Mouse (Mus musculus) MEL-GATA-1-ER (cell line): ENCODE measurements at regions not wholly inside any gene's neighbourhood (a gene's known extent, or its start where the extent isn't known, plus 50 kb on each side); places are given as distances from the start of the nearest gene placed in this dataset.

Experiments used
- DNase-seq: peaks from one replicate; pipeline ENCODE4 v3.0.0-alpha.2; 2012; ENCODE audit warnings: low read depth; ENCODE audit errors: extremely low read depth

DNA sequence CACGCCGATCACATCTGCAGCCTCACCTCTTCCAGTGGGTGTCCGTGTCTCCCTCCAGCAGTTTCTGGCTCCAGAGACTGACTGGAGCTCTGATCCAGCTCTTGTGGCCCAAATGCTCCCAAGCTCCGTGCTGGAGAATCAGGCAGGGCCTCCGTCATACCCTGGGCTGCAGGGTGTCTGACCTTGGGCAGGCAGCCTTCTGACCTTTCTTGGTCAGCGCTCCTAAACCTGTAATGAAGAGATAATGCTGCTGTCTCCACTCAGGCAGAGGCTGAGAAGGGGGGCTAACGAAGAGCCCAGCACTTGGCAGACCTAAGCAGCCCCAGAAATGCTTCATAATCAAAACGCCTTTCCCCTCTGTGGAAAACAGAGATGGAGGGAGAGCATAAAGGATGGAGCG is 89.9 kb upstream of the Mef2a start:
- no peak for DNase-seq

DNA sequence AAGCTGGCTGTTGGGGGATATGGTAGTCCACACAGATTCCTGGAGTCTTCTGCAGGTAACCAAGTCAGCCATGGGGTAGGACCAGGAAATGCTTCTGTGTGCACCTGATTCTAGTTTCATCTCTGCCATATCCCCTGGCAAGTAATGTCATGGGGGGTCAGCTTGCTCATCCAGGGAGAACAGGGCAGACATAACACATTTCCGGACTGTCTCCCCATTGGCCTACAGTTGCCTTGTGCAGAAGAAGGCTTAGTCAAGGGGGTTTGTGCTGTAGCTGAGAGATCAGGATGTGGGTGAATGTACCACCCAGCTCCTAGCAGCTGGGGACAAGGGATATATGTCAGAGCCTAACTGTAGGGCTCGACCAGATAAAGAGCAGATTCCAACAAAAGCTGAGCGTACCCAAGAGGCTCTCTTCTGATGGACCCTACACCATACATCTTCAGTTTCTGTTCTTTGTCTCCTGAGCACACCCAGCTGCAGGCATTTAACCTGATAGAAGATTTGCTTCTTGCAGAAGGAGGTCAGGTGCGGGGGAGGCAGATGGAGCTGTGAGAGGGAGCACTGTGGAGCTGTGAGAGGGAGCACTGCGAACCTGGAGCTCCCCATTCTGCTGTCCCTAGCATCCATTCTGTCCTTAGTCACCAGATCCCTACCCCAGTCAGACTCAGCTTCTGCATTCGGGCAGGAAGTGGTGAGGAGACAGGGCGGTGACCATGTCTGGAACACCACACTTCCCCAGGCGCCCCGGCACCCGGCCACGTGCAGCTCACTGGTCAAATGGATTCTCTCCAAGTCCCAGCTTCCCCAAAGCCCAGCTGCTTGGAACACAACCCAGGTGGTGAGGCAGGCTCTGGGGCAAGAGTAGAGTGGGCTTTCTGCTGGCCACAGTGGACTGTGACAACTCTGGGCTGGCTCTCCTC is 88.9 kb upstream of the Mef2a start:
- peak; percentile 56 for DNase-seq

DNA sequence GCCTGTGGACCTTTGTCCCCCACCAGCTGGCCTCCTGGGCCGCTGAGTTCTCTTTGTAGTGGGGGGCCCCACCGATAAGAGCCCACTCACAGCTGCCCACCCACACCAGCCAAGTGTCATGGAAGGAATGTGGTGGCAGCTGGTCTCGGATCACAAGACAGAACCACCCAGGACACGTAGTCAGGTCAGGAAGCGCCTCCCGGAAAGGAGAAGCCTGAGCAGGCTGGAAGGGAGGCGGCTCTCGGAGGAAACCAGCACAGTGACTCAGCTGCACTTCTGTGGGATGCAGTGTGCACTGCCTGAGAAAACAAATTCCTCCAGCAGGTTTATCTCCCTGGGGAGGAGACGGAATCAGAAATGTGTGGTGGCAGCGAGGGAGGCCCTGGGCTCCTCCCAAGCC is 87.2 kb upstream of the Mef2a start:
- peak; percentile 43 for DNase-seq

DNA sequence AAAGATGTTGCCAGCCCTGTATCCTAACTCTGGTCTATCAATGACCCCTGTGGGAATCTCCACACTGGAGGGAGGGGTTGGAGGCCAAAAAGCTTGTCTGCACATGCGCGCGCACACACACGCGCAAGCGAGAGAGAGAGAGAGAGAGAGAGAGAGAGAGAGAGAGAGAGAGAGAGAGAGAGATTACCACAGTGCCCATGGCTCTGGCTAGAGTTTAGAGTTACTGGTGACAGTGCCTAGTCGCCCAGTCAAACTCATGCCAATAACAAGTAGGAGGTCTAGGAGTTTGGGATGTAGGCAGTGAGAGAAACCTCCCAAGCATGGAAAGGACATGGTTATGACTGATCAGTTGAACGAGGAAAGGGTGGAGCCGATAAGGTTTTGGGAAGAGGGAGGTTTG is 86.6 kb upstream of the Mef2a start:
- DNase-seq: peak; percentile 39

DNA sequence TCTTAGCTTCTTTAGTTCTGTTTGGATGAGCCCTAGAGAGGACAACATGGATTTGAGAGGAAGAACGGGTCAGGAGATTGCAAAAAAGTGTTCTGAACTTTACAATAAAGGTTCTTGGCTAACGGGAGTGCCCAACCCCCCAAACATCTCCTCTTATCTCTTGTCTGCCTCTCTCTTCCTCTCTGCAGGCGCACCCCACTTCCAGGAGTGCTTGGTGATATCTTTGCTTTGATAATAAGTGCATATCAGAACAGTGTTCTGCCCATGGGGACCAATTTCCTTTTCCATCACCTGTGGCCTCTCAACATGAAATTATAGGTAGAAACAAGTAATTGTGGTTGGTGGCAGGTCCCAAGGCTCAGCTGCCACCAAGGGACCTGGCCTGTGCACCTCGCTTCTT is 86.0 kb upstream of the Mef2a start:
- peak; percentile 22 for DNase-seq

DNA sequence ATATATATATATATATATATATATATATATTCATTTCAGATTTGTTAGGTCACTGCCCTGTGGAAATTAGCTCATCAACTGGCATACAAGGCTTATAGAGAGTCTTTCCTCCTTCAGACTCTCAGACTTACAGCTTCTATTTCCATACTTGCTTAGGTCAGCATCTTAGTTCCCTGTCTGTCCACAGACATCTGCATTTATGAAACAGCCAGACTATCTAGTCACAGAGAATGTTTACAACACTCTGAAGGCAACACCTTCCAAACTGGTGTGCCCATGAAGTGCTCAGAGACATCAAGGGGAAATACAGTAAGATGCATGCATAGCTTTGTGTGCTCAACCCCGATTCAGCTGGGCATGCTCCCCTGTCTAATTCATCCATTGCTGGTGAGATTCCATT is 85.2 kb upstream of the Mef2a start:
- no peak for DNase-seq

DNA sequence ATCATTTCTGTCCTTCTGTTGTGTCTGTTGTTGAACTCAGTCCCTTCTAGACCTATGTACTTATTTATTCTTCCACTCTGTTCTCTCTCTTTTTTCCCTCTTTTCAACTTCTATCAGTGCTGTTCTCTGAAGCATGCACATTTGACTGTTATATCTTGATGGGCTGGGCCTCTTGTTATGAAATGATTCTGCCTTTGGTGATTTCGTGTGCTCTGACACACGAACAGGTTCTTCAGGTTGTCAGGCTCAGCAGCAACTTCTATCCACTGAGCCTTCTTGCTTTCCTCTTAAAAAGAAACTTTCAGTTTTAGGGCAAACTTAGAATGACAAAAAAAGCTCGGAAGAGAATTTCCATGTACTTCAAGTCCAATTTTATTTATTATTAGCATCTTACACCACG is 83.4 kb upstream of the Mef2a start:
- DNase-seq: no peak

DNA sequence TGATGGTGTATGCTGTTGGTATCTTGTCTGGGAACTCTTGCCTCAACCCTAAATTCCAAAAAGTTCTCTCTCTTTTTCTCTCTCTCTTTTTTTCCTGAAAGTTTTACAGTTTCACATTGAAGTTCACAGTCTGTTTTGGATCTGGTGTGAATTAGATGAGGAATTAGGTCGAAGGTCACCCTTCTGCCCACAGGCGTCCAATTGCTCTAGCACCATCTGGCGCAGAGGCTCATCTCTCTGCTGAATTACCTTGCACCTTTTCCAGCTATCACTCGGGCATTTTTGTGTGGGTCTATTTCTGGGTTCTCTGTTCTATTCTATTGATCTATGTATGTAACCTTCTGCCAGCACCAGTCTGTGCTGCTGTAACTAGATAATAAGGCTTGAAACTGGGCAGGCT is 81.8 kb upstream of the Mef2a start:
- DNase-seq: no peak

DNA sequence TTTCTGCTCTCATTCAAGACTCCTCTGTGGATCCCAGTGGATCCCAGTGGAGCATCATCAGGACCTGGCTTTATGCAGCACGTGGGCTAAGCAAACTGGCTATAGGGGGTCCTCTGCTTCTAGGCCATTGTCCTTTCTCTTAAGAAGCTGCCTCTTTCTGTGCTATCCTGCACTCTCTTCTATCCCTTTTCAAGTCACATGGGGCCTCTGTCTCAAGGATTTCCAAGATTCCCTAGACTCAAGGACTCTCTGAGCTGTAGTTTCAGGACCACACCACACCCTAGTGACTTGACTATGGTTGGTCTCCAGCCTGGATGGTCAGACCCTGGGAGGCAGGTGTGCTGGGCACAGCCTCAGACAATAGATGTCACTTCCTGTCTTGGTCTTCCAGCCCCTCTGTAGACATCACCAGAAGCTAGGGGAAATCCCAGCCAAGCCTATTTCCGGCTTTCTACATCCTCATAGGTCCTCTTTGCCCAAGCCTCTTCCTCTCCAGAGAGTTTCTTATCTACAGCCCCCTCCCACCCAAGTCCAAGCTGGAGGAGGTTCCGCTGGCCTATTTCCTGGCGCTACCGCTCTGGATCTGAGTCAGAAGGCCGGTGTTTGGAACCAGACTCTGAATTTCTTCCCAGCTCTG is 78.6 kb upstream of the Mef2a start:
- no peak for DNase-seq

DNA sequence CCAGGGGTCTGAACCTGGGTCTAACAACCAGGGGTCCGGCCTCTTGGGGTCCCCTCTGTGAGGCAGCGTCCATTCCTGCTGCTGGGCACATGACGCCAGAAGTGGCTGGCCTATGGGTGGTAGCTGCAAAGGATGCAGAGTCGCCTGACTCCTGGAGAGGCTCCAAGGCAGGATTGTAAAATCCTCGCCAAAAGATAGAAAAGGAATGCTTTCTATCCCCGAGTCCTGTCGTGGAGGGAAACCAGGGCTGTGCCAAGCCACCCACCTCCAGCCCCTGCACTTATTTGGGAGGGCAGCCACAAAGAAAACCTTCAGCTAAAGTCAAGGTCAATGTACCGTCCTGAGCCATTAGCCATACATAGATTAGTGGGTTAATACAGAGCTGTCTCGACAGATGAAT is 73.9 kb upstream of the Mef2a start:
- DNase-seq: no peak

DNA sequence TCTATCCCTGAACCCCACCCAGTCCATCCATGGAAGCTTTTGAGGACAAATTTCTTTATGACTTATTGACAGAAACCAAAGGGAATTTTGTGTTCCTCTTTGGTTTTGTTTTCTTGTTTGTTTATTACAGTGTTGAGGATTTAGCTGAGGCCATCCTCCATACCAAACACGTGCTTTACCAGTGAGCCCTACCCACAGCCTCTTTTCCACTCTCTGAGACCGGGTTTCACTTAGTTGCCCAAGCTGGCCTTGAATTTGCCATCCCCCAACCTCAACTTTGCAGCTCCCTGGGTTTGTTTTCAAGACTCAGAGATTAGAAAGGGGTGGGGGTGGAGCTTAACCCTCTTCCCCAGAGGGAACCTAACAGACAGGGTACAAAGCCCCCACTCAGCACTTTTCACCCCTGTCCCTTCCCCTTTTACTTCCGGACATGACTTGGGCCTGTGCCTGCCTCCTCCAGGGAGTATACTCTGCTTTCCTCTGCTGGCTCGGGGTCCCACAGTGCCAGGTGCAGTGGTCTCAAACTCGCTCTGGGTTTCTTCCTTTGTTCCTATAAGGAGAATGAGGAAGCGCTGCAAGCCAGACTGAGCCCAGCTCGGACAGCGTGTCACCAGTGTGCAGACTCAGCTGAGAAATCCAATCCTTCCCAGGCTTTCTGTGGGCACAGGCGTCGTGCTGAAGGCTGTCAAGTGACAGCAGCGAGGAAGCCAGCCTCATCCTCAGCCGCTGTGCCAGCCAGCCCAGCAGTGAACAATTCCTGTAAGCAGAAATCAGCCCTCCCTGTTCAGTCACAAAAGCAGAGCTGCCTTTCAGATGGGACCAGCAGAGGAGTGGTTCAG is 72.8 kb upstream of the Mef2a start:
- peak; percentile 44 for DNase-seq

DNA sequence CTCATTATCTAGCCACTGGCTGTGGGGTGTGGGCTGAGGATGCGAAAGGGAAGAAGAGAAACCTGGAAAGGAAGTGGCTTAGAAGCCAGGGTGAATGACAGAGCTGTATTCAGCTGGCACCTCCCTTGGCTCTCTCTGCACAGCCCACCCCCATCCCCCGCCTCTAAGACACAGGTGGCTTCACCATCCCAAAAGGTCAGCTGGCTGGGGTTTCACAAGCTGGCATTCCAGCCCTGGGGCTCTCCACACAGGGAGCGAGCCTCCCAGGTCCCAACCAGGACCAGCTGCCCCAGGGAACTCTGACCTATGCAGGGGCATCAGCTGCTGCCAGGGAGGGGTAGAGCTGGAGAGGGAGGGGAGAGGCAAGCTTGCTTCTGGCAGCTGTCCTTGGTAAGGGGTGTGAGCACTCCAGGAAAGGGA is 71.9 kb upstream of the Mef2a start:
- no peak for DNase-seq

DNA sequence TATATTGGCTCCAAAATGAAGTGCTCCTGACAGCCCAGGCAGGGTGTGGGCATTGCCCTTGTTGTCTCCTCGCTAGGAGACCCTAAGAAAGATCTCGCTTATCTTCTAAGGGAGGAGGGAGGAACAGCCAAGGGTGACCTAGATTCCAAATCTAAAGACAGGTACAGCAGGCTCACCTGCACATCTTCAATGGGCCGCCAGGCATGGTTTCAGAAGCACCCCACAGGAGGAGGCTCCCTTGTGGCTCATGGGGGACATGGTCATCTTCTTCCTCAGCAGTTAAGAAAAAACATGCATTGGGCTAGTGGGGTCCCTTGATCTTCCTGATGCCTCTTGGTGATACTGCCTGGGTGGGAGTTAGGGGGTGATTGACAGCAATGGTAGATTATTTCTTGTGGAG is 71.0 kb upstream of the Mef2a start:
- no peak for DNase-seq

DNA sequence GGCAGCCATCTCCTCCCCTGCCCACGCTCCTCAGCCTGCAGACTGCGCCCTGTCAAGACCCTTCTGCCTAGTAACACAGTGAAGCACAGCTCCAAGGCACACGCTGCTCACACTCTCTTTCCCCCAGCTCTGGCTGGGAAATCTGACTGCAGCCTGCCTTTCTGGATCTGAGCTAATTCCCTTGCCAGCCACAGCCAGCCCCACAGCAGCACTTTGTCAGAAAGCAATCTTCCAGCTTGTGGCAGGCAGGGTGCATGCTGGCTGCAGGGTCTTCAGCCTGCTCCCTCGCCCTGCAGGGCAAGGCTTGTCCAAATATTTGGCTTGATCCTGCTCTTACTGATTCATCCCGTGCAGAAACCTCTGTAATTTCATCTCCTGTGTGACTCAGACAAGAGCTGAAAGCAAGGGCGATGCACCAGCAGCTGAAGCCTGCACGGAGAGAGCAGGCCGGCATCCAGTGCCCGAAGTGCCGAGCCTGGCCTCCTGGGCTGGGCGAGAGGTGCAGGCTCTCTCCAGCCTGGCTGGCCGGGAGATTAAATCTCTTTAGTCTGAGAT is 70.4 kb upstream of the Mef2a start:
- DNase-seq: no peak

DNA sequence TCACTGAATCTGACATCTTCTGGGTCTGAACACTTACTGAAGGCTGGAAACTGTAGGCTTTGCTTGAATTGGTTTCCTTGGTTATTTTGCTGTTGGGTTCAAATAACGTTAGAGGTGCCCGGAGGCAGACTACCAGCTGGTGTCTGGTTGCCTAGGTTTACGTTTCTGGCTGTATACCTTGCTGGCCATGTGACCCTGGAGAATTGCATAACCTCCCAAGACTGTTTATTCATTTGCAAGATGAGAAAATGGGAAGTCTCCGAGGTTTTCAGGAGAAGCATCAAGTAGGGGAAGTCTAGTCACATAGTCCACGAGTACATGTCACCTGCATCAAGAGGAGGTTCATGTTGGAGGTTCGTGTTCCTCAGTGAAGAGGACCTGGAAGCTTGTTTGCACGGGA is 69.6 kb upstream of the Mef2a start:
- DNase-seq: no peak

DNA sequence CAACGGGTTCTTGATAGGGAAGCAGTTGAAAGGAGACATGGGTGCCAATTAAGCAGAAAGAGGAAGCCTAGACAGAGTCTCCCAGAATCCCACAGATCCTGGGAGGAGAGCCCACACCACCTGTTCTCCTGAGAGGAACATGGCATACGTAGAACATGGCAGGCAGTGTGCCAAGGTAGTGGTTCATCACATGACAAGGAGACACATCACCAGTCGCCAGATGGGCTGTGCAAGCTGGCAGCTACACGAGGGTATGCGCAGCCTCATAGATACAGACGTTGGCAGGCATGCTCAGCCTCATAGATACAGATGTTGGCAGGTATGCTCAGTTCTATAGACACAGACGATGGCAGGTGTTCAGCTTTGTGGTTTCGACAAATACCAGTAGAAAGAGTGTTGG is 68.1 kb upstream of the Mef2a start:
- DNase-seq: no peak

DNA sequence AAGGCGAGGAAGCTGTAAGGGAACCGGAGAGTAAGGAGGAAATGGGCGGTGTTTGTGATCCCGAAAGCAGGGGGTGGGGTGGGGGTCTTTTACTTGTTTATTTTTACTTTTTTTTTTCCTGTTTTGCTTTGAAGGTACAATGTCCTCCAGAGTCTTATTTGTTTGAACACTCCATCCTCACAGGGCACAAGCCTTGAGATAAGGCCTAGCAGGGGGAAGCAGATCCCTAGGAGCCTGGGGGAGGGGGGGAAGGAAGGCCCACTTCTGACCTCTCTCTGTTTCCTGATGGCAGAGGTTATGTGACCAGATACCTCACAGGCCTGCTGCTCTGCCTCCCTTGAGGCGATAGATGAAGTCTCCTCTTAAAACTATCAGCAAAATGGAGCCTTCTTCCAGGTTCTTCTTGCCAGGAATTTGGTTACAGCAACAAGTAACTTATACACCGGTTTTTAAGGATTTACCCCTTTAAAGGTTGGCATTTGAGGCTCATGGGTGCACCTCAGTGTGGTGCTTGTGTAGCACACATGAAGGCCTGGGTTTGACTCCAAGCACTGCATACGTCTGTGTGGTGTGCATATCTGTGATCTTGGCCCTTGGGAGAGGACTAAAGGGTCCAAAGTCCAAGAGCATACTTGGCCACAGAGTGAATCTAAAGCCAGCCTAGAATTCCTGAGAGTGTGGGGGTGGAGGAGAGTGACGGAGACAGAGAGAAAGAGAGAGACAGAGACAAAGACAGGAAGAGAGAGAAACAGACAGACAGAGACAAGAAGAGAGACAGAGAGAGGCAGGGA is 64.8 kb upstream of the Mef2a start:
- DNase-seq: no peak

DNA sequence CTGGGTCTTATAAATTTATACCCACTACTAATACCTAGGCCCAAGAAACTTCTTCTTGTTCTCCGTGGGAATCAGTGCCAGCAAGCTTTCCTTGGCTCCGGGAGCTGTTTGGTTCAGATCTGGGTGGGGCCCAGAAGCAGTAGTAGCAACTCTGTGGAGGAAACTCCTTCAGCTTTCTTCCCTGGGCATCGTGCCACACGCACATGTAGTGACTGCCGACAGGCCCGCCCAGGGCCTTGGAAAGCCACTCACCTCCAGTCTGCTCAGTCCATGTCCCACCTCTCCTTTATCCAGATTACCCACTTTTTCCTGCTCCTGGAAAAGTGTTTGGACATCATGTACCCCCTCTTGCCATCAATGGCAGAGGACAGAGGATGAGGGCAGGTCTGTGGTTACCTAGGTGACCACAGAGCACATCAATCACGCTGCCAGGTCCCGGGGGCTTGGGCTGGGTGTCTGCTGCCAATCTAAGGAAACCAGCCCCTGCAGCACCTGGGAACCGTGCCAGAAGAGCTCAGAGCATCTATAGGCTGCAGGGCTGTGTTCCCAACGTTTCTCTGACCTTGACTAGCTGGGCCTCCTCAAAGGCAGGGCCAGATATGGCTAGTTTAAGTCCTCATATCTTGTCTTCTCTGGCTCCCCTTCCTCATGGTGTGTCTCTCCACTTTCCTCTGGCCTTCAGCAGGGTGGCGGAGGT is 63.1 kb upstream of the Mef2a start:
- DNase-seq: no peak

DNA sequence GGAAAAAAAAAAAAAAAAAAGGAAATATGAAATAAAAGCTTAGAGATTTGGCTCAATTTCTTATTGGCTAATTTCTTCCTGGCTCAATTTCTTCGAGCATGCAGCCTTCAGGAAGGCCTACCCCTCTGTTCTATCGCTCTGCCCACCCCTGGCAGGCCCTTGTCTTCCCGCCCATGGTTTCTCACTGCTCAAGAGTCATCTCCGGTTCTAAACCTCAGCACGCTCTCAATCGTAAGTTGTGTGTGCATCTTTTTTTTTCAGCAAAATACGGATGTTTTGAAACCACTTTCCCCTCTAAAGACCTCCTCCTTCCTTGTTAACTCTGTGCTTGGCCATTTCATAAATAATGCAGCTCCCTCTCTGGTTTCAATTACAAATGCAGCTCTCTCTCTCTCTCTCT is 58.3 kb upstream of the Mef2a start:
- no peak for DNase-seq

DNA sequence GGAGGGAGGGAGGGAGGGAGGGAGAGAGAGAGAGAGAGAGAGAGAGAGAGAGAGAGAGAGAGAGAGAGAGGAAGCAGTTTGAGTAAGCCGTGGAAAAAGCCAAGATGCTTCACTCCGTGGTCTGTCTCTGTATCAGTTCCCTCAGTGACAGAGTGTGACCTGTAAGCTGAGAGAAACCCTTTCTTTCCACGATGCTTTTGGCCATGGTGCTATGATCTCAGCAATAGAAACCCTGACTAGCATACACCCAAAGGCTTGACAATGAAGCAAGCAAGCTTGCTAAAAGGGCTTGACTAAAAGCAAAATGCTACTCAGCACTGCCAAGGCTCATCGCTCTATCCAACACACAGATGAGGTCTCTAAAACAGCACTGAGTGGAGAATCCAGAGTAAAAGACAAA is 57.4 kb upstream of the Mef2a start:
- no peak for DNase-seq
